Mouse (Mus musculus) ES-CJ7 (cell line): Measurements from ENCODE around the gene Iba57.
A peak's percentile ranks its signal among the peaks of the same experiment; 100 is the strongest.

ENCODE experiments used
- DNase-seq: peaks from one replicate; pipeline ENCODE4 v3.0.0; 2011; ENCODE audit warnings: low read depth, low spot score

Gene Iba57

DNA sequence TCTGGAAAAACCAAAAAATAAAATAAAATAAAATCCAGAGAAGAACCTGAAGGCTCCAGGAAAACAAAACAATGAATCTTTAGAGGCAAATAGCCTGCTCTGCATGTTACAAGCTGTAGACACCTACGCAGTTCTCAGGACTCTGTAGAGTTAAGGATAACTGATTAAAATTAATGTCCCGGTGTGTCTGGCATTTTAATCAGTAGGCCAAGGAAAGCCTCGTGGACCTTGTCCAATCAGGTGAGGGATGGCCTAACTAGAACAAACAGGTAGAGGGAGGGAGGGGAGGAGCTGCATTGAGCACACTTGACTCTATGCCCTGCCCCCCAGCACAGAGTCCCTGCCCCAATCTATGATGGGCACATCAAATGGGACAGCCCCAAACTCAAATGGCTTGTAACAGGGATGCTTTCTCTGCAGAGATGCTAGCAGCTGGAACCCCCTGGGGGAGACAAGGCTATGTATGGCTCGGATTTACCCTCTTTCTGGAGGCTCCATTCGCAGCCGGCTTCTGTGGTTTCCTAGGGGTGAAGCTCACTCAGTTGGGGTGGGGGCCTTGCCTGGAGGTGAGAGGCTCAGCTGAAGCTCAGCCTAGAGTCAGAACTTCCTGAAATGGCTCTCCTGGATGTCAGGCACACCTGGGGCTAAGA lies 10.8 kb upstream of the Iba57 start:
- DNase-seq: no peak

DNA sequence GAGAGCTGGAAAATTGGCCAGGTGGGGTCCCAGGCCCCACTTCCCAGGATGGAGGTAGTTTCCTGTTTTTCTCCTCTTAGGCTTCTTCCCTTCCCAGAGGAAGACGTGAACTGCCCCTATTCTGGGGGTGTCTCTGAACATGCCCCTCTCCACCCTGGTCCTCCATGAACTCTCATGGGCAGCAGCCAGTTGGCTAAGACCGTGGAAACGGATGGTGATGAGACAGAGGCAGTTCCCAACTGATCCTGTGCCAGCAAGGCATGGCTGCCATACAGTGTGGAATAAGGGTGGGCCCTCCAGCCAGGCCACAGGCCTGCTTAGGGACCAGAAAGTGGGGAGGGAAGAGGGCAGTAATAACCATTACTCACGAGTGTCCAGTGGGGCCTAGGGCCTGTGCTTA lies 7.0 kb upstream of the Iba57 start:
- no peak for DNase-seq

GRCm38 (mm10) chr11:59169807-59170206 lies 6.3 kb upstream of the Iba57 start:
- no peak for DNase-seq

DNA sequence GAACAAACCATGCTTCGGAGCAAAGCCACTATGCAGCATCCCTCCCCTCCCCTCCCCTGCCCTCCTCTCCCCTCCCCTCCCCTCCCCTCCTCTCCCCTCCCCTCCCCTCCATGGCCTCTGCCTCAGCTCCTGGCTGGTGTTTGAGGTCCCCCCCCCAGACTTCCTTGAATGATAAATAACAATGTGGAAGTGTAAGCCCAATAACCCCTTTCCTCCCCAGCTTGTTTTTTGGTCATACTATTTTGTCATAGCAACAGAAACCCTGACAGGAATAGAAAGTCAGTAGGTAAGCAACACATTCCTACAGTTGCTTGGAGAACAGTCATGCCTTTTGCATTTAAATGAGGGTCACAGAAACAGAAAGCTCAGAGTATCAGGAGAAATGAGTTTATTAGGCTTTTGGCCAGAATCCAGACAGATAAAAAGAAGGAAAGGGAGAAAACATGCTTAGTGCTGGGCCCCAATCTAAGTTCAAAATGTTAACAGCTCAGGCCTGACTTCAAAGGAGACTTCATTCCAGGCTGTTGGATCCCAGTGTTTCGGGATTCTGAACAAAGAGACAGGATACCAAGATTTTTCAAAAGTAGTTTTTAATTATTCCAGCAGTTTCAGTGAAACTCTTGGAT lies 2.2 kb upstream of the Iba57 start:
- no peak for DNase-seq

DNA sequence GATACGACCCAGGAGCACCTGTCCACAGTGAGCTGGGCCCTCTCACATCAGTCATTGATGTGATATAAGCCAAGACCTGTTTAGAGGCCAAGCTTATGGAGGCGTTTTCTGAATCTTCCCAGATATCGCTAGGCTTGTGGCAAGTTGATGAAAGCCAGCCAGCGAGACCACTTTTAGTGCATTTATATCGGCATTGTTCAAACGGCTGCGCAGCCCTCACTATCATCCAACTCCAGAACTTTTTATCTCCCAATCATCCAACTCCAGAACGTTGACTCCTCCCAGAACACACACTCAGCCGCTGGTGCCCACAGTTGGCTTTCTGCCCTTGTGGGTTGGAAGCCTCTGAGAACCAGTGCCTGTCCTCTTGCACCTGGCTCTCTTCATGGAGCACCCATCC lies 845 bp upstream of the Iba57 start:
- DNase-seq: no peak

DNA sequence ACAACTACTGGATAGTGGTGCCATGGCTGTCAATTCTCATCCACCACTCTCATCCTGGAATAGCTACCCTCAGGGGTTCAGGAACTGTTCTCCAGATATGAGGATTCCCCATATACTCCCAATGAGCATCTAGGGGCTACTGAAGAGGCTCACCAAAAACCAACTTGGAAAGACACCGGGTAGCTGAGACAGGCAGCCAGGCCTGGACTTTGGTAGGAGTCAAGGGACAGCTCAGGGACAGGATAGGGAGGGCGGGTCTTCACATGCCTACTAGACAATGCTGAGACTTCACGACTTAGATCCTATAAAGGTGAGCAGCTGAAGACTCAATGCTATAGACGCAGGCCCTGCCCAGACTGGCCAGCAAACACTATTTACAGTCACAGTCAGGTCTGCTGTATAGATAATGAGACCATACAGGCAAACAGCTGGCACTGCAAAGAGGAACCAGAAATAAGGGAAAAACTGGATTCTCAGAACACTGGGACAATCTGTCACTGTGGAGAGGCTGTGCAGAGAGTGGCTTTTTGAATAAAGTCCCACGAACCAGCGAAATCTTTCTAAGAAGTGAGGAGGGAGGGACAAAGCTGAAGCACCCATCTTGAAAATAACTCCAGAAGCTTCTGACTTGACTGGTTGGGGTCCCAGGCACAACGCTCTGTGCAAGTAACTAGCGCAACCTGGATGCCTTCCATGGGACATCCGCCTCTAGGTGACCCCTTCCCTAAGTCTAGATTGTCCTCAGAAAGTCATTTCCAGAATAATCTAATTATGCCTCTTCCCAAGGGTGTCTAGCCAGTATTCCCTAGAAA lies 890 bp downstream of the Iba57 start:
- no peak for DNase-seq

GRCm38 (mm10) chr11:59161398-59161797 lies 2.1 kb downstream of the Iba57 start:
- no peak for DNase-seq

DNA sequence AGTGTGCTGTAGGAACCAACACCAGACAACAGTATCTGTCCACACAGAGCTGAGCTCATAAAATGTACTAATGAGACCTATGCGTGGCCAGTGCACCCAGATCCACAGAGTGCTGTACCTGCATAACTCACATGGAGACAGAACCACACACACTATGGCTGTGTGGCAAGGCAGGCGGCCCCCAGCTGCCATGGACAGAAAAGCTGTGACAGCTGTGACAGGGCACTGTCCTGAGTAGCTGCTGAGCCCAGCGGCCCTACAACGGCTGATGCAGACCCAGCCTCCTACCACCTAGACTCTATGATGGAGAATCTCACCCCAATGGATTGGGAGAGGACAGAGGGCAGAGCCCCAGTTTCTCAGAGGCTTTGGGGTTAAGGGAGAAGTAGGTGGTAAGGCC lies 4.0 kb downstream of the Iba57 start:
- no peak for DNase-seq

DNA sequence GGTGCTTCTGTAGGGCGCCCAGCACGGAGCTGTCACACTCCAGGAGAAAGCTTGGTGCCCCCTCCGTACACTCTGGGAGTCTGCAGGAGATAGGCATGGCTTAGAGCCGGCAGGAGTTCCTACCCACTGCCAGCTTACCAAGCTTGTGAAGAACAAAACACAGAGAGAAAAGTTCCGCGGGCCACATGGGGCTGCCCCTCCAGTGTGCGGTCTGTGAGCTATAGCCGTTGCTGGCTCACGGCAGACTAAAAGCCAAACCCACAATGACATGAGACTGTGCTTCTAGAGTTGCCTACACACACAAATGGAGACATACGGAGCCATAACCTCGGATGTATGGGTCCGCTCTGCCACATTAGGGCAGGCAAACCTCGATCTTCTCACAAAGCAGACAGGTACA lies 4.4 kb downstream of the Iba57 start:
- no peak for DNase-seq

DNA sequence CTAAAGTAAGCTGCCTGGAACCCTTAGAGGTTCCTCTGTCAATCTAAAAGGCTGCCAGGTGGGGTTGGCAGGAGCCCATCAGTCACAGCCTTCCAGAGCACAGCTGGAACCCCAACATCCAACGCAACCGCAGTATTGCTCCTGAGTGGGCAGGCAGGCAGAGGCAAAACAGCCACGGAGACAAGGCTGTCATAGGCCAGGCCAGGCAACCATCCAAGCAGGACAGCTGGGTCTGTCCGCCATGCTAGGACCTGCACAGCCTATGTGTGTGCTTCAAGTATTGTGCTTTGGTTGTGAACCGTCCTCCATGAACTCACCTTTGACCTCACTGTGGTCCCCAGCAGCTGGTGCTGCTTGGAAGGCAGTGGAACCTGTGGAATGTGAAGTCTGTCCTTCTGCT lies 7.6 kb downstream of the Iba57 start:
- DNase-seq: no peak

DNA sequence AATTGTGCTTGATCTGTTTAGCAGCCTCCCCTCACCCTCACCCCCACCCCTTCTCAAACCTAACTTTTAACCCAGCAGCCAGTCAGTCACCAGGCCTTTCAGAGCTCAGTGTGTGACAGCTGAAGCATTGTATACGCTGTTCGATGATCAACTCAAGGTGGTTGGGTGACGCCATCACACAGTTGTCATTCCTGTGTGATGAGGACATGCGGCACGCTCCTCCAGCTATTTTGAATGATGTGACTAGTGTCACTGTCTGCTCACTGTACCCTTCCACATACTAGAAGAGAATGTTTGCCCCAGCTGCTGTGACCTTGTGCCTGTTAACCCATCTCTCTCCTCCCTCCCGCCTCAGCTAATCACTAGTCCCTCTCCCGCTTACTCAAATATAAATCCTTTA lies 9.3 kb downstream of the Iba57 start:
- DNase-seq: no peak

DNA sequence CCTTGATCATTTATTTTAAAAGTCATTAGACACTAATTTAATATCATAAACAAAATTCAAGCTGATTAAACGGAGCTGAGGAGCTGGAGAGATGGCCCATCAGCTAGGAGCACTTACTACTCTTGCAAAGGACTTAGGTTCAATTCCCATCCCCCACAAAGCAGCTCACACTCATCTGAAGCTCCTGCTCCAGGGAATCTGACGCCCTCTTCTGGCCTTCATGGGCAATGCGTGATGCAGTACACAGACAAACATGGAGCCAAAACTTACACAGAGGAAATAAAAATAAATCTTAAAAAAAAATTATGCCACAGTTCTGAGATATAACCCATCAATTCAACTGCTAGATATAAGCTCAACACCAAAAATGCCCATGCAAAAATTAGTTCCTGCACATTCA lies 11.8 kb downstream of the Iba57 start:
- DNase-seq: peak; percentile 67

DNA sequence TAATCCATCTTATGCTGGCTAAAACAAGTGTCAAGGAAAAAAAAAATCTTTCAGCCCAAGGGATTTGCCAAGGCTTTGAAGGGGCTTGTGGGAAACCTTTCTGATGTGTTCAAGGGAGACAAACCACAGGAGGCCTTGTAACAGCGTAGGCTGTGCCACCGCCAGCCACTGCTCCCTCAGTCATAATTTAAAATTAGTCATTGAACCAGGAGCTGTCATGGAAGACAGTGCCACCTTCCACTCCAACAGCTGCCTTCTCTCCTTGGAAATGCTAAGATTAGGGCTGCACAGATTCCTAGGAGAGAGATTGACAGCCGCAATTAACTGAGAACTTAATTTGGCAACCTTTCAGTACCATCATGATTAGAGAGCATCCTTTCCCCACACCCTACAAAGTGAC lies 14.2 kb downstream of the Iba57 start:
- DNase-seq: no peak

DNA sequence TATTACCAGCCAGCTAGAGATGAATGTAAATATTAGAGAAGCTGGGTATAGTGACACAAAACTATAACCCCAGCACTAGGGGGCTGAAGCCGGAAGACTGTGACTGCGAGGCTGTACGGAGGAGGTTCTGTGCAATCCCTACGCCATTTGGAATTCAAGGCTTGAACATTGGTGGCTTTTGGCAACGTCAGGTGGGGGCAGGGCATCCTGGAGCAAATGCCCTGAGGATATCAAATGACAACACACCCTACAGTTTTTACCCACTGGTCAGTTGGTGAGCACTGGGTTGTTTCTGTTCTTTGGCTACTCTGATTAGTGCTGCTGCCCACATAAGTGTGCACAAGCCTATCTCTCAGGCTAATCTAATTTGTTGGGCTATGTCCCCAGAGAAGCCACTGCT lies 20.6 kb downstream of the Iba57 start:
- DNase-seq: no peak

DNA sequence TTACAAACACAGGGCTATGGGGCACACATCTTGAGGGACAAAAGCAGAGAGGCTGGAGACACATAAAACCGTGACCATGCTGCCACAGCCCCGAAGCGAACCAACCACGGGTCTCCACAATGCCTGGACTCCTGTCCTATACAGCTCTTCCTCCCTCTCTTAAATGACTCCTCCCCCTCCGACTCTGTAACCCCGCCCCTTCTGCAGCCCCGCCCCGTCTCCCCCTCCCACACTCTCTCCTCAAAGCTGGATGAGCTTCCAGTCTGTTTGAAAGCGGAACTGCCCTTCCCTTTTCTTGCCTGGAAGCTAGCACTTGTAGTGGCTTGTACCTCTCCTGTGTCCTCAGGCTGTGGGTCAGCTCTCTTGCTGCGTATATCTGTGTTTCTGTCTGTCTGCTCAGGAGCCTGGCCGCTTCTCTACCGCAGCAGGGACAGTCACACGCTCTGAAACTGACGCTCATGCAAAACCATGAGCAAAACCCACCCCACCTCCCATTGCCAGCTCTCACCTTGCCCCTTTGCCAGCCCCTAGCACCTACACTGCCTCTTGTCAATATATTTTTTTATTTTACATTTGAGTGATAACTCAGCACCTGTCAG lies 21.7 kb downstream of the Iba57 start:
- DNase-seq: peak; percentile 45

GRCm38 (mm10) chr11:59138537-59139486 lies 24.7 kb downstream of the Iba57 start:
- no peak for DNase-seq

GRCm38 (mm10) chr11:59136994-59137706 lies 26.4 kb downstream of the Iba57 start:
- DNase-seq: no peak

DNA sequence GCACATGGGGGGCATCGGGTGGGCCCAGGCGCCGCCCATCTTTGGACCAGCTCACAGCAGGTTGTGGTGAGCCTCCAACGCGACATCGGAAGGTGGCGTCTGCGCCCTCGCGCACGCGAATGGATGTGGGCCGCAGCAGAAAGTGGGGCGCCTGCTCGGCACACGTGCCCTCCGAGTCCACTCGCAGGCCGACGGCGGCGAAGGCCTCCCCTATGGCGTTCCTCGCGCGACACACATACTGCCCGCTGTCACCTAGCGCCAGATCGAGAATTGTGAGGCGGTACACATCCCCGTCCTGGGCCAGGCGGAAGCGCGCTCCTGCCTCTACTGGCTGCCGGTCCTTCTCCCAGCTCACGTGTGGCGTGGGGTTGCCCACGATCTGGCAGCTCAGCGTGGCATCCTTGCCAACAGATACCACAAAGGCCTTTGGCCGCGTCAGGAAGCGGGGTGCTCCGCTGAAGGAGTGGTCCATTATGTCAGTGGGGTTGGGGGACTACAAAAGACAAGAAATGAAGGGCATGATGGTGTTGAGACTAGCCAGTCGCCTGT lies 27.6 kb downstream of the Iba57 start, which contains the start of gene Obscn:
Gene Obscn, minus strand, starts transcription at position 499 of the 549 bp plus-strand sequence.
- DNase-seq: peak; percentile 23

GRCm38 (mm10) chr11:59135051-59135820 lies 28.3 kb downstream of the Iba57 start:
- peak; percentile 28 for DNase-seq
